Mouse (Mus musculus): ENCODE data around the gene Rbfox3.
A peak's percentile ranks its signal among the peaks of the same experiment; 100 is the strongest.

The Rbfox3 gene

DNA sequence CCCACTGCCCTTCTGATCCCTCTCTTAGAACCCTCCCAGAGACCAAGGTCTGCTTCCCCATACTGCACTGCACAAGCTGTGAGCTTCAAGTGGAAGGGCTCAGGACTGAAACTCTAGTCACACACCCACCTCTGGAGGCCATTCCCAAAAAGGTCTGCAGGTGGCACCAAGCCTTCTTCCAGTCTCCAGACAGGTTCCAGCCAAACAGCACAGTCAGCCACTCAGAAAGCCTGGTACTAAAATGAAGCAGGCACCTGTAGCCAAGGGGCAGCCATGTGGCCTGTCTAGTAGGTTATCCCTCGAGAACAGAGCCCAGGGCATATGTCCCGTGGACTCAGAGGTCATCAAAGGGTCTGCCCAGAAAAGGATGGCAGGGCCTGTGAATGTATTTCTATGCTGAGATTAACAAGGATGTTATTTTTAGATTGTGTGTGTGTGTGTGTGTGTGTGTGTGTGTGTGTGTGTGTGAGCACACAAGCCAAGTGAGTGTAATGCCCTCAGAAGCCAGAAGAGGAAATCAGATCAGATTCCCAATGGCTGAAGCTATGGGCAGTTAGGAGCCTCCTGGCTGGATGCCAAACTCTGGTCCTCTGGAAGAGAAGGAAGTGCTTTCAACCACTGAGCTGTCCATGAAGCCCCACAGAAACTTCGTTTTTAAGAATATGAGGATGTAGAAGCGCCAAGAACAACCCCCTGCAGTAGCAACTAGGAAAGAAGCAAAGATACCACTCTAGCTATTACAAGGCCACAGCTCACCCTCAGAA is at the start of gene Rbfox3:
Gene Rbfox3, minus strand, starts transcription at position 291 of the 764 bp plus-strand sequence.
- peak; percentile 58 for DNase-seq

GRCm38 (mm10) chr11:118960649-118961048 is 49.3 kb upstream of the Rbfox3 start:
- DNase-seq = no peak

- peak; percentile 22 for DNase-seq
Observed at GRCm38 (mm10) chr11:118957070-118957471, 45.7 kb upstream of the Rbfox3 start.

- no peak for DNase-seq
Observed at GRCm38 (mm10) chr11:118955016-118955415, 43.6 kb upstream of the Rbfox3 start.

- no peak for DNase-seq
Observed at GRCm38 (mm10) chr11:118945868-118946267, 34.5 kb upstream of the Rbfox3 start.

- no peak for DNase-seq
Observed at GRCm38 (mm10) chr11:118941268-118941667, 29.9 kb upstream of the Rbfox3 start.

DNA sequence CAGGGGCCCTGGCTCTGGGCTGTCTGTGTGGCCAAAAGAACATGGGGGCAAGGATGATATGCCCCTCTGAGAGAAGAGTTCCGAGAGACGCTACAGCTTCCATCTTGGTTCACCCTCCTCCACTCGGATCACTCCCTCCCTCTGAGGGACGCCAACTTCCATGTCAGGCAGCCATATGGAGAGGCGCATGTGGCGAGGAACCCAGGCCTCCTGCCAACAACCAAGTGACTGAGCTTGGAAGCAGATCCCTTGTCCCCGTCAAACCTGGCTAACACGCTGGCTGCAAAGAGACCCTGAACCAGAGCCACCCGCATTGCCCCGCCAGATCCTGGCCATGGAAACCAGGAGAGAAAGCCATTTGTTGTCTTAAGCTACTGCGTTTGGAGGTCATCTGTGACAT is 29.1 kb upstream of the Rbfox3 start:
- no peak for DNase-seq

GRCm38 (mm10) chr11:118939731-118940130 is 28.3 kb upstream of the Rbfox3 start:
- no peak for DNase-seq

DNA sequence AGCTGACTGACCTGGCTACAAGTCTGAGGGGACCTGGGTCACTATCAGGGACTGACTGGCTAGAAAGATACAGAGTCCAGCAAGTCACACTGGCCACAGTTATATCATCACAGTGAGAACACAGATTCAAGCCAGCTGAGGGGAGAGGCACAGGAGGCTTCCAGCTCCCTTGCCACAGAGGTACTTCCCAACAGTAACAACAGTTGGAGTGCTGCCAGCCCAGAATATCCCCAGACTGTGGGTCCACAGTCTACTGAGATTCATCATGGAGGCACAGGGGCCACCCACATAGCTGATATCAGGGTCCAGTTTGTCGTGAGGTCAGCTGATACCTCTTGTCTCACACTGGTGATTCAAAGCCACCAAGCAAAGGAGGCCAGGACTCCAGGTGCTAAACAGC is 23.5 kb upstream of the Rbfox3 start:
- DNase-seq = no peak

DNA sequence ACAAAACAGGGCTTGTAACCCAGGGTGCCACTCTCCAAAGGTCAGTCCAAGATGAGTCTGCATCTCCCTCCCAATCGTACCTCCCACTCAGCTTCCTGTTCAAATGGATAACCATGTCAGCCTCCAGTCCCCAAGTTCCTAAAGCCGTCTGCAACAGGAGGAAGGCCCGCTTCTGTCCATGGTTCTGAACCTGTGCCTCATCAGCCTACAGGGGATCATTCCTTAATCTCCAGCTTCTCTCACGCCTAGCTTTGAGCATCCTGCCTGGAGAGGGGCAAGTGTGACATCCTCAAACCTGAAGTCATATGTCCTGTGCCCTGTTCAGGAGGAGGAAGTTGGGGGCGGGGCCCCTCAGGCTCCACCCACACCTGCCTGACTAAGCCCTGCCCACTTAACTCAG is 15.7 kb upstream of the Rbfox3 start:
- peak; percentile 57 for DNase-seq

- DNase-seq = no peak
Observed at GRCm38 (mm10) chr11:118921852-118922251, 10.5 kb upstream of the Rbfox3 start.

DNA sequence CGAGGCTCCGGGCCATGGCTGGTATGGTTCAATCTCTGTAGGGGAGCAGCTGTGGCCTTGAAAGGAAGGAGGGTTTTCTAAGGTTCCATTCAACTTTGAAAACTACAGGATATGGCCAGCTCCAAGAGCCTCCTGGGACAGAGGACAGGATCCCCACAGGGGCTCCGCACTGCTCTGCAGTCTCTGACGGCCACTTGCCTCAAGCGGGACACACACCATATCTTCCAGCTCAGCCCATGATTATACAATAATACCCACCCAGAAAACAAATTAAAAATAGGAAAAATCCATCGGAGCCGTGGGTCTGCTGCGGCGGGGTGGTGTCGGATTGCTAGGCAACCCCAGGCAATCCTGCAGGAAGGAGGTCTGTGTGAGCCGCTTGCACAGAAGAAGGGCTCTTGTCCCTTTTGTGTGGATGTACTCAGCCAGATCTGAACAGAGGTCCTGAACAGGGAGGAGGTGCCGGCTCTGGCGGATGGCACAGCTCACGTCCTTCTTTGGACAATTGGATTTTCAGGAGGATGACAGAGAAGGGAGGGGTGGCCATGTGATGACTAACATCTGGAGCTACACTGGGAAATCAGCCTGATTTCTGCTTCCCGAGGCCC is 5.1 kb upstream of the Rbfox3 start:
- DNase-seq = no peak

GRCm38 (mm10) chr11:118915888-118916287 is 4.5 kb upstream of the Rbfox3 start:
- no peak for DNase-seq

DNA sequence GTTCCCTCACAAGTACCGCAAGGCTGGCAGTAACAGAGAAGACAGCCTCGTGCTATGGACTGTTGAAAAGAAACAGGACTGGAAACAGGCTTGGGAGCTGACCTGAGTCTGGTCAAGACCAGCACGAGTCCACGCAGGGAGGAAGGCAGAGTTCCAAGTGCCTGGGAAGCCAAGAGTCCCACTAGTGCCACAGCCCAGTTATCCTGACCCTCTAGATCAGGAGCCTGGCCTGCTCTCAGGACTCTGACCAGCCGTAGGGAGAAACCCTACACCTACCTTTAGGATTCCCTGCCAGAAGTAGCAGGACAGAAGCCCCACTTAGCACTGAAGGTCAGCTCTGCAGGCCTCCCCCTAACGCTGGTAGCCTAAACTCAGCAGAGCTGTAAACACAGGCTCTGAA is 1.3 kb upstream of the Rbfox3 start:
- DNase-seq = no peak

DNA sequence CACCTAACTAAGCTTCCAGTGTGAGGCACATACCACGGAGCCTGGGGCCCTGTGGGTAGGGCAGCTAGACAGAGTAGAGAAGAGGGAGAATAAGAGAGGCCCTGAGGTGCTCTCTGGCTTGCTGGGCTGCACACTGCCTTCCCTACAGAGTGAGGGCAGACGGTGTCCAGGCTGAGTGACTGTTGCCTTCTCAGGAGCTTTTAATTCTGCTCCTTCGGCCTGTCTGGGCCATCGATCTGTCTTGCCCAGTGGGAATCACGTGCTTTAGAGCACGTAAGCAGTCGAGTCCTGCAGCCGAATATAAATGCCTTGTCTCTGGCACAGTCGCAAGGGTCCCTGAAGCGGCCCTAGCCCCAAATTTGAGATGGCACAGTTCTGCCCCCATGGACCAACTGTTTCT is 641 bp downstream of the Rbfox3 start:
- DNase-seq = no peak

DNA sequence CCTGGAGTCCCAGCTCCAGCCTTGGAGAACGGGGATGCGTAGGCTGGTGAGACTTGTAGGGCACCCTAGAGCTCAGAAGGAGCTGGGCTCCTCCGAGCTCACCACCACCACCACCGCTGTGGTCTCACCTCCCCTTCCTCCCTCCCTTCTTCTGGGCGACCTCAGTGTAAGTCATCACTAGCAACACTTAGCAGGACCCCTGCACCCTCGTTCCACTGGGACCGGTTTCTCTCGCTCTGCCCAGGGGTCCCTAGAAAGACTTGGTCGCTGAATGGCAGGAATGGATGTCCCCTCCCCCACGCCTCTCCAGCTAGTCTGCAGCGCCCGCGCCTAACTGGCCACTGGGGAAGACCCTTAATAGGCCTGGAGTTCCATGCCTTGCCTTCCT is 1.6 kb downstream of the Rbfox3 start:
- DNase-seq = no peak

GRCm38 (mm10) chr11:118908981-118909813 is 2.2 kb downstream of the Rbfox3 start:
- no peak for DNase-seq

GRCm38 (mm10) chr11:118908431-118908980 is 2.9 kb downstream of the Rbfox3 start:
- no peak for DNase-seq

DNA sequence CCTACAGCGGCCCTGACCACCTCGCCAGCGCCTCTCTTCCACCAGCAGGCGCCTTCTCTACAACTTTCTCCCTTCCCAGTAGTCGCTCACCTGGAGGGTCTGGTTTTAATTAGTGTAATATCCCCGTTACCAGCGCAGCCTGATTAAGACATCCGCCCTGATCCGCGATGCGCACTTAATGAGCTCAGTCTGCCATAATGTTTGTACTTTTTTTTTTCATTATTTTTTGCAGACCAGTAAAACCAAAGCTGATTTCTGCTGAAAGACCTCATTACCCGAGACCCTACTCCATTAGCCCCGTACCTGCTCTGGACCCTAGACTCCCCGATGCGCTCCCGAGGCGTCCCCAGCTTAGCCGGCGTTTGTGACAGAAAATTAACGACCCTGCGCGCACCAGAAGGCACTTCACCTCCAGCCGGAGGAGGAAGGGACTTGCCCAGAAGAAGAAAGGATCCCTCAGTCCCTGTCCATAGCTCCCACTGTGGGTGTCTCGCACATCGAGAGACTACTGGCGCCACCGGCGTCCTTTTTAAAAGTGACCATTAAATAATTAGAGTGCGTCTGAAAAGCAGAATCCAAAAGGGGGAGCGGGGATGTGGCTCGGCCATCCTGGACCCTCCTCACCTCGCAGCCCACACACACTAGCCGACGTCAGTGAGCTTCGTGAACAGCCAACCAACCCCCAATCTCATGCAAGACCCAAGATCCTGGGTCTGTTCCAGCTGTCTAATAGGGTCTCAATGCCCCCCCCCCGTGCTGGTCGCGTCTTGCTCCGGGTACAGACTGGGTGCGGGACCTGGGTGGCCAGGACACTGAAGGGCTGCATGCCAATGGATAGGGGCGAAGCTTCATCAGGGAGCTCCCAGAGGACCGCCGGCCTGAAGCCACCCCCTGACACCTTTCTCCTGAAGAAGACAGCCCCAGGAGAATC is 3.7 kb downstream of the Rbfox3 start:
- no peak for DNase-seq

DNA sequence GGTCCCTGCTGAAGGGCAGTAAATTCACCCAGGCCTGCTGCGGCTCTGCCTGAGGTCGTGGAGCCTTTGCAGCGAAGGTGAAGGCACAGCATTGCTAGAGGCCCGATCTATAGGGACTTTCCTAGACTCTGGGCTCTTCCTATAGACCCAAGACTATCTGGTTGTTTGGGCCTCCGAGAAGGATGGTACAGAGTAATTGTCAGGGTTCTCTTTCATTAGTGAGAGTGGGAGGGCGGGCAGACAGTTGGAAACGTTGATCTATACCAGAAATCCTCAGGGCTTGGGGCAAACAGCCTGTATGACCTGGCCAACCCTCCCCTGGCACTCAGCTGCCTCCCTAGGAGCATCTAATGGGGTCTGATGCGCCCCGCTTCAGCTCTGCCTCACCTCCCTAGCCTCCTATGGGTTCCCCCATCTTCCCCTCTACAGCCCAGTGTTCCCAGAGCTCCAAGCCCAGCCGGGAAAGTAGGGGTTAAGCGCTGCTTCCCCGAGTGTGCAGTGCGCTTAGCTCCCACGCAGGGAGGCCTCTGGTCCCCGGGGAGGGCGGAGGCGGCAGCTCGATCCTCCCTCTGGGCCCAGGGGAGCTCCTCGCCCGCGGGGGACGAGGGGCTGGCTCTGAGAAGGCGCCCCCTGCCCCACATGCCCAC is 4.5 kb downstream of the Rbfox3 start:
- no peak for DNase-seq

- peak; percentile 55 for DNase-seq
Observed at GRCm38 (mm10) chr11:118906131-118906823, 5.1 kb downstream of the Rbfox3 start.
